Mouse (Mus musculus) neural tube, embryonic 11.5 days (tissue): Measurements from ENCODE around the gene Cnnm2. TPM values are rescaled to one million over a fixed set of nuclear protein-coding genes. Genes with fewer than 3 reads are reported as not detected.

Experiments
- ATAC-seq: fragments of 200-750 bp; cut with Nextera tagmentation; 2 replicates; pipeline ENCODE4 v1.8.0; 2017; ENCODE audit warnings: moderate number of reproducible peaks, mild to moderate bottlenecking, moderate TSS enrichment, moderate library complexity; ENCODE audit not compliant: insufficient read depth, low FRiP score, low TSS enrichment
- DNase-seq: peaks from one replicate; pipeline ENCODE4 v3.0.0-alpha.2; 2015; ENCODE audit warnings: low spot score
- H3K27ac ChIP-seq: fragments of 300-500 bp; sonication (generic); 2 replicates; pipeline ENCODE4 v1.5.1; 2014; ENCODE audit warnings: low read depth, mild to moderate bottlenecking, low read length
- H3K27me3 ChIP-seq: fragments of 300-500 bp; sonication (generic); 2 replicates; pipeline ENCODE4 v1.6.1; 2014; ENCODE audit warnings: mild to moderate bottlenecking, low read length, mixed read lengths; ENCODE audit not compliant: control insufficient read depth, insufficient read depth
- H3K36me3 ChIP-seq: fragments of 300-500 bp; sonication (generic); 2 replicates; pipeline ENCODE4 v1.6.1; 2014; ENCODE audit warnings: mild to moderate bottlenecking, low read length, moderate library complexity, mixed read lengths; ENCODE audit not compliant: control insufficient read depth, insufficient read depth
- H3K4me1 ChIP-seq: fragments of 300-500 bp; sonication (generic); 2 replicates; pipeline ENCODE4 v1.6.1; 2014; ENCODE audit warnings: low read length, mixed read lengths; ENCODE audit not compliant: control insufficient read depth, insufficient read depth
- H3K4me2 ChIP-seq: fragments of 300-500 bp; sonication (generic); 2 replicates; pipeline ENCODE4 v1.6.1; 2014; ENCODE audit warnings: low read depth, mild to moderate bottlenecking, moderate library complexity
- H3K4me3 ChIP-seq: fragments of 300-500 bp; sonication (generic); 2 replicates; pipeline ENCODE4 v1.5.1; 2014; ENCODE audit warnings: low read depth, low read length
- H3K9ac ChIP-seq: fragments of 300-500 bp; sonication (generic); 2 replicates; pipeline ENCODE4 v1.6.1; 2014; ENCODE audit warnings: mild to moderate bottlenecking, low read length
- H3K9me3 ChIP-seq: fragments of 300-500 bp; sonication (generic); 2 replicates; pipeline ENCODE4 v1.6.1; 2016; ENCODE audit warnings: low read length; ENCODE audit not compliant: control insufficient read depth
- WGBS: fragments of 180-500 bp; shearing (Covaris S2); extraction: QIAGEN DNeasy Blood & Tissue Kit; methylation state at CpG from one replicate; pipeline ENCODE4 v1.1.7; 2014; 5-methylcytosine and 5-hydroxymethylcytosine counted together
- polyA plus RNA-seq: library from polyadenylated mRNA; unstranded; fragments of >200 nt; fragmentation: Nextera tagmentation; extraction: Ambion mirVana; gene quantifications from 2 replicates; pipeline ENCODE4 v1.2.1, GENCODE M21; 2014

The Cnnm2 gene
- polyA plus RNA-seq, 1 experiment from 2014 or later = 5.4 TPM

DNA sequence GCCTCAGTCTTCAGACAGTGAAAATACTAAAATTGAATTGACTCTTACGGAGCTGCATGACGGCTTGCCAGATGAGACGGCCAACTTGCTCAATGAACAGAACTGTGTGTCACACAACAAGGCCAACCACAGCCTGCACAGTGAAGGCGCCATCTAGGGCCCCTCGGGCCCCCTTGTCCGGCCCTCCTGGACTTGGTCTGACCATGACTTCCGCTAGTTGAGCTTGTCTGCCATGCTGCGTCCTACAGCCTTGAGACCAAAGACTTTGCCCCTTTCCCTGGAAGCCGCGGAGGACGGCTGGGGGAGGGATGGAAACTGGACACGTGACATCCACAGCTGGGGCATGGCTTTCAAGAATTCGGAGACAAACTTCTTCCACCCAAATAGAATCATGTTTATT, 116.5 kb downstream of the Cnnm2 start:
- Histone ChIP-seq H3K36me3 (peaks cover 2% of the 10 kb centered on the region; the same call in 1 of the 2 replicates), H3K27ac (no peak overlapping the region), H3K27me3 (no peaks in the 10 kb centered on the region), H3K4me1 (no peaks in the 10 kb centered on the region), H3K4me3 (no peak overlapping the region), H3K4me2 (no peak overlapping the region), H3K9me3 (no peaks in the 10 kb centered on the region), H3K9ac (no peak overlapping the region)
- 94% methylated on average over 13 of the region's 13 CpGs for WGBS
- DNase-seq (no peak), ATAC-seq (no peak)

DNA sequence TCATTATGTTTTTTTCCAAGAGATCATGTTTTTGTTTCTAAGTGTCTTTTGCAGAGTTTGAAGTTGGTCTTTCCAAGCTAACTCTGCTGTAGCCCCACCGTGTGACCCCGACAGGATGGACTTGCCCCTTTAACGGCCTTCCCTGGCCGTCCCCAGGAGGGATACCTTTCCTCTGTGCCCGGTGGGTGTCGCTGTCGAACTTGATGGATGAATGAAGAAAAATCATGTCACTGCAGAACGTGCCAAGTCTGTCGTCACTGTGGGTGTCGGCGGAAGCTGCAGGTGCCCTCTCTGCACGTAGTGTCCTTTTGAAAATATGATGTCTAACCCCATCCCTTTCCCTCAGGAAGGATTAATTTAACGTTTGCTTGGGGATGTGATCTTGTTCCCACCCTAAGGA, 117.0 kb downstream of the Cnnm2 start:
- Histone ChIP-seq H3K4me2 (no peak overlapping the region), H3K4me1 (no peaks in the 10 kb centered on the region), H3K9ac (no peak overlapping the region), H3K4me3 (no peak overlapping the region), H3K9me3 (no peaks in the 10 kb centered on the region), H3K27ac (no peak overlapping the region), H3K36me3 (peaks cover 2% of the 10 kb centered on the region; the same call in 1 of the 2 replicates), H3K27me3 (no peaks in the 10 kb centered on the region)
- ATAC-seq (no peak), DNase-seq (no peak)
- 57% methylated on average over 13 of the region's 13 CpGs for WGBS

DNA sequence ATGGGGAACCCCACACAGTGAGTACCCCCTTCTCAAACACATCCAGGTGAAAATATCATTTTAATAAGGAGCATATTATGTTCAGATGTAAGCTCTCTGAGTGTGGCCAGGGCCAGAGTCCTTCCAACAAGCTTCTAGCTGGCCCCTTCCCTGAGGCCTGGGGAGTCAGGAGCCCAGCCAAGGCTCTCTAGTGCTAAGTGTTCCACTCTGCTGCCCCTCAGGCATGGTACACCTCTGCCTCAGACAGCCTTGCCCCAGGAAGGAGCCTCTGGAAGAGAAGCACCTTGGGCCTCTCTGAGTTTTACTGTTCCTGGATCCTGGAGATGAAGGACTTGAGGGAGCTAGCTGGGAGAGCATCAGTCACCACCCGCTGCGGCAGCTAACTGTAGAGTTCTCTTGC, 118.5 kb downstream of the Cnnm2 start:
- no peak overlapping the region for H3K27ac ChIP-seq

DNA sequence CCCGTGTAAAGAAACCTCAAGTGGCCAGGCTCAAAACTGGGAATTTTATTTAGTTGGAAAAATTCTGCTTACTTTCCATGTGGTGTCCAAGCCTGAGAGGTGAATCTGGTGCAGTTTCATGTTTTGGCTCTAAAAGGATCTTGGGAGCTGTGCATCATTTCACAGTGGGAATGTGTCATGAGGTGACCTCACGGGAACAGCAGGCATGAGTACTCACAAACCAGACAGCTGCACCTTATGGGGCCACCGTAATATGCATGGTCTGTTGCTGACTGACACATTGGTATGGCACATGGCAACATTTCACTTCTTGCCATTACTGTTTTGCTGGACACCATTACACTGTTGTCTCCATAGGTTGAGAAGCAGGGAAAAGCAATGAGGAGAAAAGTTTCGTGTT, 124.0 kb downstream of the Cnnm2 start:
- no peaks in the 10 kb centered on the region for H3K27me3 ChIP-seq
- H3K9me3 ChIP-seq = no peaks in the 10 kb centered on the region
- peaks cover 13% of the 10 kb centered on the region for H3K36me3 ChIP-seq
- no peak overlapping the region for H3K27ac ChIP-seq
- 95% methylated on average over 4 of the region's 4 CpGs for WGBS
- no peak for ATAC-seq
- no peak overlapping the region for H3K4me3 ChIP-seq
- no peak overlapping the region for H3K9ac ChIP-seq
- no peak overlapping the region for H3K4me2 ChIP-seq
- no peak for DNase-seq
- no peaks in the 10 kb centered on the region for H3K4me1 ChIP-seq

More for the DNA sequence above, 118.5 kb downstream of the Cnnm2 start:
- Histone ChIP-seq H3K4me2 (no peak overlapping the region), H3K9me3 (no peaks in the 10 kb centered on the region), H3K4me1 (no peaks in the 10 kb centered on the region), H3K9ac (no peak overlapping the region), H3K4me3 (no peak overlapping the region), H3K27me3 (no peaks in the 10 kb centered on the region), H3K36me3 (peaks cover 2% of the 10 kb centered on the region; the same call in 1 of the 2 replicates)
- DNase-seq = no peak
- WGBS = 89% methylated on average over 2 of the region's 2 CpGs
- ATAC-seq = no peak

DNA sequence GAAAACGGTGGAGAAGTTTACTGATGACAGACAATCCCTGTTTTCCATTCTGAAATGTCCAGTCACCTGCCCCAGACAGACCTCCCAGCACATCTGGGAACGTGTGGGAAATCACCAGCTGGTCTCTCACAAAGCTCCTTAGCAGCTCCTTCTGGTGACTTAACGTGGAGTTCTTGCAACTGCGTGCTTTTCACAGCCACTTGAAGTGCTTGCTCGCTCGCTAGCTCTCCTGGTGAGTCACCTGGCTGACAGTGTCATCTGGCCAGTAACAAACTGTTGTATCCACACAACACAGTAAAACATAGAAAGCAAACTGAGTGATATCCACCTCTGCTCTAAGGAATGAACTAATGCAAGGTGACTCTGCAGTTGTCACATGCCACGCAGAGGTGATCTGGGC, 125.4 kb downstream of the Cnnm2 start:
- Histone ChIP-seq H3K36me3 (peaks cover 10% of the 10 kb centered on the region), H3K9me3 (no peaks in the 10 kb centered on the region), H3K4me2 (no peak overlapping the region), H3K27me3 (no peaks in the 10 kb centered on the region), H3K4me1 (no peaks in the 10 kb centered on the region), H3K27ac (no peak overlapping the region), H3K9ac (no peak overlapping the region), H3K4me3 (no peak overlapping the region)
- WGBS = 91% methylated on average over 7 of the region's 7 CpGs
- DNase-seq (no peak), ATAC-seq (no peak)

DNA sequence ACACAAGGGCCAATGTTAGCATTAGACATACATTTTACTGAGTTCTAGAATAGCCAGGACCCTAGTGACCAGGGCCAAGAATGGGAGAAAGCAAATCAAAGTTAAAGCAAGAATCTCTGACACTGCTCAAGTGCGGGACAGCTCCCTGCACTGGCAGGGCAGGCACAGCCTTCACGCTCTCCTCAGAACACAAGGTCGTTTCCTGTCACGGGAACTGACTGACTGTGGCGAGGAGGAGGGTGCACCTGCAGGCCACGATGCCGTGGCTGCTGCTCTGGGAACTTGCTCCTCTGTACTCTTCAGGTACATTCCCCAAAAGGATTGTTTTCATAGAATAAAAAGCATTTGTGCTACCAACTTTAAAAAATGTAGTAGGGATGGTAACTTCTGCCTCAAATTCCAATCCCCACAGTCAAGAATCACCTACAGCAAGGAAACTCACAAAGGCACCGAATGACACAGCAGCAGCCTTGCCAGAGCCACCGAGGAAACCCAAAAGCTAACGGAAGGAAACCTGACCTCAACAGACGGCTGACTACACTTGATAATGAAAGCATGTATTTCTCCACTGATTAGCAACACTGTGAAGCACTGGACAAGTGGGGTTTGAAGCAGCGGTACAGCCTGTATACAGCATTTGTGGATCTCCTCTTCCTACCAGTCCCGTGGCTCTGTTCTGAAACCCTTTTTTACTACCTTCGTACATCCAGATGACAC, 126.6 kb downstream of the Cnnm2 start:
- no peak for ATAC-seq
- no peak overlapping the region for H3K9ac ChIP-seq
- 84% methylated on average over 14 of the region's 14 CpGs for WGBS

DNA sequence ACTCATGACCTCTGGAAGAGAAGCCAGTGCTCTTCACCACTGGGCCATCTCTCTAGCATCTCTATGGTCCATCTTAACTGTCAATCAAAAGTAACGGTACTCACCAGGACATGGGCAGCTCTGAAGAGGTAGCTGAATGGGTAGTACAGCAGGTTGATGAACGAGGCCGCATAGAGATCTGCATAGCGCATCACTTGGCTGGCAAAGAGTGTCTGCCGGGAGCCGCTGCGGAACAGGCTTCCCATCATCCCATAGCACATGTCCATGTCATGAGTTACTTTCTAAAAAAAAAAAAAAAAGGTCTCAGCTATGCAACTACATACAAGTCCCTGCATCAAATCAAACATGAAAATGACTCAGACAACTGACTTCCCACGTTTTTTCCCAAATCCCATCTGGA, 128.3 kb downstream of the Cnnm2 start:
- no peak for DNase-seq
- H3K9me3 ChIP-seq = no peaks in the 10 kb centered on the region
- no peaks in the 10 kb centered on the region for H3K4me1 ChIP-seq
- no peak overlapping the region for H3K27ac ChIP-seq
- peaks cover 12% of the 10 kb centered on the region for H3K36me3 ChIP-seq
- H3K4me3 ChIP-seq = no peak overlapping the region
- no peak for ATAC-seq
- no peaks in the 10 kb centered on the region for H3K27me3 ChIP-seq
- no peak overlapping the region for H3K4me2 ChIP-seq
- 94% methylated on average over 8 of the region's 8 CpGs for WGBS
- H3K9ac ChIP-seq = no peak overlapping the region

More for the DNA sequence above, 126.6 kb downstream of the Cnnm2 start:
- Histone ChIP-seq H3K27ac (no peak overlapping the region), H3K4me2 (no peak overlapping the region), H3K4me3 (no peak overlapping the region), H3K27me3 (no peaks in the 10 kb centered on the region), H3K9me3 (no peaks in the 10 kb centered on the region), H3K36me3 (peaks cover 12% of the 10 kb centered on the region), H3K4me1 (no peaks in the 10 kb centered on the region)
- no peak for DNase-seq

DNA sequence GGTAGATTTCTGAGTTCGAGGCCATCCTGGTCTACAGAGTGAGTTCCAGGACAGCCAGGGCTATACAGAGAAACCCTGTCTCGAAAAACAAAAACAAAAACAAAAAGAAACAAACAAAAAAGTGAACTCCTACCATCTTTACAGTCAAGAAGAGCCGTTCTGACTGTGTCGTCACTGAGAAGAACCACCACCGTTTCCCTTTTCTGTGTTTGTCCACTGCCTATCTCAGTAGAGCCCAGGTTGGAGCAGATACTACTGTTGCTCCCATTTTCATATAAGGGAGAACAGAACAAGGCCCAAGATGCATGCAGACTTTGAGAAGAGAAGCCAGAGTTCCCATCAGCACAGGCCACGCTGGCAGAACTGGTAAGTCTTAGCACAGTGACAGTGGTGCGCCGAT, 129.3 kb downstream of the Cnnm2 start:
- no peak for ATAC-seq

DNA sequence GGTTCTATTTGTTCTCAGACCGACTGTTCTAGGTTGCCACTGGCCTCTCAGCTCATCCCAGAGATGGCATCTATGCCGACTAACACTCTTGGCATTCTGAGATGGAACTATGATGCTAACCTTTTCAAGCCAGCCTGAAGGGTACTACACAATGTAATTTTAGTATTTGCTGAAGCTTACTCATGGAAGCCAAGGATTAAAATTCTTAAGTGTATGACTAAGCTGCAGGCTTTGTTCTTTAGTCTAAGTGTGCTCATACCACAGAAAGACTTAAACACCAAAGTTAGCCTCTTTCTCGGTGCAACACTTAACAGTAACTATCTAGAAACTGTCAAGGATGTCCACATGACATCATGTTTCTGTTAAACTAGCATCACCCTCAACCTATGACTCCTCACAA, 131.5 kb downstream of the Cnnm2 start:
- Histone ChIP-seq H3K4me3 (no peak overlapping the region), H3K4me1 (no peaks in the 10 kb centered on the region), H3K36me3 (peaks cover 16% of the 10 kb centered on the region), H3K9me3 (no peaks in the 10 kb centered on the region), H3K27ac (no peak overlapping the region), H3K27me3 (no peaks in the 10 kb centered on the region), H3K4me2 (no peak overlapping the region), H3K9ac (no peak overlapping the region)
- WGBS = 95% methylated on average over 3 of the region's 3 CpGs
- ATAC-seq (no peak), DNase-seq (no peak)

More for the DNA sequence above, 129.3 kb downstream of the Cnnm2 start:
- Histone ChIP-seq H3K4me2 (no peak overlapping the region), H3K27ac (no peak overlapping the region), H3K27me3 (no peaks in the 10 kb centered on the region), H3K36me3 (peaks cover 12% of the 10 kb centered on the region), H3K9ac (no peak overlapping the region), H3K9me3 (no peaks in the 10 kb centered on the region), H3K4me1 (no peaks in the 10 kb centered on the region), H3K4me3 (no peak overlapping the region)
- 95% methylated on average over 8 of the region's 8 CpGs for WGBS
- DNase-seq = no peak
